Mouse (Mus musculus) skeletal muscle tissue, adult 2 months (tissue): ENCODE measurements around the gene Col11a2.

Experiments
- DNase-seq: peaks from one replicate; pipeline ENCODE4 v3.0.0-alpha.2; 2012; ENCODE audit warnings: low read depth, low spot score

Gene Col11a2

GRCm38 (mm10) chr17:34104804-34105203 is 65.6 kb downstream of the Col11a2 start:
- no peak for DNase-seq

- DNase-seq = no peak
Observed at GRCm38 (mm10) chr17:34106555-34106954, 67.3 kb downstream of the Col11a2 start.

- DNase-seq = no peak
Observed at GRCm38 (mm10) chr17:34107109-34107867, 68.1 kb downstream of the Col11a2 start.

GRCm38 (mm10) chr17:34108460-34108859 is 69.2 kb downstream of the Col11a2 start:
- no peak for DNase-seq

GRCm38 (mm10) chr17:34109038-34109805 is 70.0 kb downstream of the Col11a2 start:
- no peak for DNase-seq

- no peak for DNase-seq
Observed at GRCm38 (mm10) chr17:34109806-34110195, 70.6 kb downstream of the Col11a2 start.

- no peak for DNase-seq
Observed at GRCm38 (mm10) chr17:34110309-34110708, 71.1 kb downstream of the Col11a2 start.

GRCm38 (mm10) chr17:34114114-34114513 is 74.9 kb downstream of the Col11a2 start:
- DNase-seq = no peak
